Comparison of ENCODE assay signal across 8 mouse cellular contexts in the genomic region with DNA sequence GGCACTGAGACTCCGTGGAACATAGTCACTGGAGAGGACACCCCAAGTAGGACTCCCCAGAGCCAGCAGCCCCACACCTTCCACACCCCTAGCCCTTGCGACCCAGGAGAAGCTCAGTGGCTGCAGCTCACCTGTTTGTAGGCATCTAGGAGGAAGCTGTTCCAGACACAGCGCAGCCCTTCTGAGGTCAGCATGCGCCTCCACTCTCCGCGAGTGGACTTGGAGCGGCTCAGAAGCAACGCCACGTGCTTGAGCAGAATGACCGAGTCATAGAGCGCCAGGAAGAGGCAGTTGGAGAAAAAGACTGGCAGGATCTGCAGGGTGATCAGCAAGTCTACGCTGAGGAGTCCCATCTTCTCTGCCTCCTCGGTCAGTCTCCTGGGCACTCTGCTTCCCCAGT. TPM values are rescaled to one million over a fixed set of nuclear protein-coding genes. Genes with fewer than 3 reads are reported as not detected.
DNase-seq lines count a peak whose midpoint lies in the region; ATAC-seq lines count a peak whose summit lies in the region.

No protein-coding gene starts in this region.

- peak; percentile 30 for DNase-seq in adrenal gland, postnatal 10 days
- no peak for DNase-seq in adrenal gland, adult (ENCODE audit: inconsistent age in 2 of 2, low spot score in 1 of 2)
- no peak for DNase-seq in lung, postnatal 14 days
- peak; percentile 41 for DNase-seq in cerebellum, adult 8-10 months
- no peak for DNase-seq in spleen, adult 18-20 months

- no peak for ATAC-seq in lung, embryonic 16.5 days (ENCODE audit: low read depth)
- ATAC-seq in hematopoietic stem cell, adult 5-6 weeks (replicated peaks in 1 of 2; ENCODE audit: insufficient read depth in 1 of 2, low FRiP score in 2 of 2, low TSS enrichment in 1 of 2, low read depth in 1 of 2, poor library complexity in 2 of 2, severe bottlenecking in 2 of 2), result peak; percentile 54 to 63
- no peak for ATAC-seq in stomach, embryonic 15.5 days (ENCODE audit: insufficient read depth, low FRiP score, low read depth)

- no peaks in the 10 kb centered on the region for H3K36me3 ChIP-seq in lung, embryonic 16.5 days (ENCODE audit: control insufficient read depth, insufficient read depth, low read length)
- H3K36me3 ChIP-seq in stomach, embryonic 15.5 days, result no peaks in the 10 kb centered on the region

- no peak overlapping the region for H3K27ac ChIP-seq in lung, embryonic 16.5 days (ENCODE audit: low read length)
- no peak overlapping the region for H3K27ac ChIP-seq in stomach, embryonic 15.5 days

- no peak overlapping the region for H3K9ac ChIP-seq in lung, embryonic 16.5 days (ENCODE audit: low read length)
- H3K9ac ChIP-seq in stomach, embryonic 15.5 days, result no peak overlapping the region

- H3K4me2 ChIP-seq in lung, embryonic 16.5 days (ENCODE audit: low read depth, low read length), result peak overlapping the region; percentile 44
- H3K4me2 ChIP-seq in stomach, embryonic 15.5 days, result peak overlapping the region; percentile 47

- H3K4me3 ChIP-seq in lung, embryonic 16.5 days (ENCODE audit: low read length), result peak overlapping the region; percentile 39
- H3K4me3 ChIP-seq in stomach, embryonic 15.5 days (replicated peaks), result no peak overlapping the region; the same call in 1 of the 2 replicates

- no peaks in the 10 kb centered on the region for H3K9me3 ChIP-seq in lung, embryonic 16.5 days (ENCODE audit: control insufficient read depth, low read length)
- H3K9me3 ChIP-seq in stomach, embryonic 15.5 days, result no peaks in the 10 kb centered on the region

- 70% methylated on average over 13 of the region's 13 CpGs for WGBS in lung, embryonic 16.5 days
- 81% methylated on average over 13 of the region's 13 CpGs for WGBS in stomach, embryonic 15.5 days

- no peaks in the 10 kb centered on the region for H3K4me1 ChIP-seq in lung, embryonic 16.5 days (replicated peaks; ENCODE audit: control insufficient read depth, insufficient read depth, low read length)
- no peaks in the 10 kb centered on the region for H3K4me1 ChIP-seq in stomach, embryonic 15.5 days

- H3K27me3 ChIP-seq in lung, embryonic 16.5 days (ENCODE audit: control insufficient read depth, insufficient read depth, low read depth, low read length), result no peaks in the 10 kb centered on the region
- H3K27me3 ChIP-seq in stomach, embryonic 15.5 days (replicated peaks), result no peaks in the 10 kb centered on the region

RNA-seq across cellular contexts. Expression of gene Dio2, which starts 0.3 kb away (rescaled TPM):
- total RNA-seq in adrenal gland, postnatal 10 days (2021), result 10 to 100 TPM; 12.1 to 88.4 TPM
- 0.54 and 0.58 TPM in 2 replicates for polyA plus RNA-seq in lung, embryonic 16.5 days (2015; fragmentation: Nextera tagmentation; extraction: Ambion mirVana)
- total RNA-seq in hematopoietic stem cell, adult 5-6 weeks (2017), result 8.3 and 9.2 TPM in 2 replicates
- 0.24 and 0.39 TPM in 2 replicates for polyA plus RNA-seq in stomach, embryonic 15.5 days (2015; fragmentation: Nextera tagmentation; extraction: Ambion mirVana)

Comparison
In these comparisons a context has a peak if more than half of its experiments do, and no peak if none do; other contexts are left out.
1. DNase-seq: peak in adrenal gland, postnatal 10 days (single experiment) and cerebellum, adult 8-10 months (single experiment); none in adrenal gland, adult (0 of 2), lung, postnatal 14 days (single experiment) and spleen, adult 18-20 months (0 of 2).
2. ATAC-seq: peak in hematopoietic stem cell, adult 5-6 weeks (2 of 2); none in lung, embryonic 16.5 days (single experiment) and stomach, embryonic 15.5 days (single experiment).